Mouse (Mus musculus) embryo, embryonic 10.5 days (tissue): Measurements from ENCODE around the gene Zbtb44.

ENCODE experiments used
- DNase-seq: peaks from one replicate; pipeline ENCODE4 v3.0.0-alpha.2; 2015; ENCODE audit warnings: low spot score

The Zbtb44 gene

DNA sequence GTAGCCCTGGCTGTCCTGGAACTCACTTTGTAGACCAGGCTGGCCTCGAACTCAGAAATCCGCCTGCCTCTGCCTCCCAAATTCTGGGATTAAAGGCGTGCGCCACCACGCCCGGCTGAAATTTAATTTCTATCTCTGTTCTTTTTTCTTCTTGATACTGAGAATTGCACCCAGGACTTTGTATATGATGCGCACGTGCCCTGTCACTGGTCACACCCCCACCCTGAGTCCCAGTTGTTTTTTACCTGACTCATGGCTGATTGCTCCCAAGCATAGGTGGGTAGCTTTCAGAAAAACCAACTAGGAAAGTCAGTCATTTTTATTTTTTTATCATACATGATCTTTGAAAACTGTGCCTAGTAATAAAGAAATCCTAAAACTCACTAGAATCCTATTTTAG is 40.3 kb downstream of the Zbtb44 start:
- no peak for DNase-seq

DNA sequence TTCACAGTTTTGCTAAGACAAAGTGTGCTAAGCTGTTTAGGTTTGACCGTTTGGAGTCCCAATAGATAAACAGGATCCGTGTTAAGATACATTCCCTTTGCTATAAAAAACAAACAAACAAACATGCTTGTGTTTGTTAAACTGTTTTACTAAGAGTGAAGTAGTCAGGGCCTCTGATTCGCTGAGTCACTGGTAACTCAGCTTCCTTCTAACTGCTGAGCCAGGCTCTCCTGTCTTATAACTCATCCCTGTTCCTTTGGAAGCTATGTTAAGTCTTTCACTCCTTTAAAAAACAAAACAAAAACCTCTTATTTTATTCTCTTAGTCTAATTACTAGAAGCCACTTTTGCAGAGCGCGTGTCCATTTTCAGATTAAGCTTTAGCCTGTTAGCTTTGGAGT is 41.8 kb downstream of the Zbtb44 start:
- no peak for DNase-seq

DNA sequence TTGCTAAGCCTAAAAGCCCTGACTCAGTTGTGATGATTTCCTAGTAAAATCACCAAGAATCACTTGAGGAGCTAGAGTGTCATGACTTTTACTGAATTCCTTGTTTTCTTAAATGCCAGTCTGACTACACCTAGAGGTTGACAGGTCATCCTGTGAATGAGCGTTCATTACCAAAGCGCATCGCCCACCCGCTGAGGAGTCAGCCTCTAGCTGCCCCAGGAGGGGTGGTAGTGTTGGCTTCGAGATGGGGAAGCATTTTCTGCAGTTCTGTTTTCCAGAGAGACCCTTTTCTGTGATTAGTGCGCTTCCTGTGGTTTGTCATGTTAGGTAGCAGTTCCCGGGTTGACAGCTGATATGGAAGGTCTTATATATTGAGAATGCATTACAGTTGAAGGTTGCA is 43.4 kb downstream of the Zbtb44 start:
- DNase-seq = no peak

DNA sequence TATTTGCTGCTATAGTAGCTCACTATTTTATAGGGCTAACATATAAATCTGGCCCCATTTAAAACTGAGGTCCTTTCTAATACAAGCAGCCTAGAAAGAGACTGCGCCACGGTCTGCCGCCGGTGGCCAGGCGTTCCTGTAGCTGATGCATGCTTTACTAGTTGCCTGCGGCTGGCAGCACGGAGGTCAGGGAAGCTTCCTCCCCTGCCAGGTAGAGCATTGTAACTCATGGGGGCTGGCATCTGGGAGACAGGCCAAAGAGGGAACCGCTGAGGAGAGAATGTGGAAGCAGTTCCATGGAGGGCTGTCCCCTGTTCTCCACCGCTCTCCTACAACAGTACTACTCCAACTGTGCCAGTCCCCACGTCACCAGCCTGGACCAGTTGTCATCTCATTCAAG is 44.4 kb downstream of the Zbtb44 start:
- DNase-seq = no peak

DNA sequence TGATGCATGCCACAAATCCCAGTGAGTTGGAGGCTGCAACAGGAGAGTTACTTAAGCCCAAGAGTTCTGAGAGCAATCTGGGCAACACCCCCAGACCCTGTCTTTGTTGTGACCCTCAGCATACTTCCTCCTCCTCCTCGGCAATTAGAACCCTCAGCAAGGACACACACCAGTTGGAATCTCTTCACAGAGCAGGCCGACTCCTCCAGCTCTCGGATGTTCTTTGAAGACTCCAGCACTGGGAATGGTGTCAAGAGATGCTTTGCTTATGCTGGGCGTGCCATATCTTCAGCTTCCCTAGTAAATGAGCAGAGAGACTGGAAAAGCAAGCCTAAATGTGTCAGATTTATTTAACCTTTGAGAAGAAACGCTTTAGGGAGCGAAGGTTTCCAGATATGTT is 50.3 kb downstream of the Zbtb44 start:
- DNase-seq = no peak

DNA sequence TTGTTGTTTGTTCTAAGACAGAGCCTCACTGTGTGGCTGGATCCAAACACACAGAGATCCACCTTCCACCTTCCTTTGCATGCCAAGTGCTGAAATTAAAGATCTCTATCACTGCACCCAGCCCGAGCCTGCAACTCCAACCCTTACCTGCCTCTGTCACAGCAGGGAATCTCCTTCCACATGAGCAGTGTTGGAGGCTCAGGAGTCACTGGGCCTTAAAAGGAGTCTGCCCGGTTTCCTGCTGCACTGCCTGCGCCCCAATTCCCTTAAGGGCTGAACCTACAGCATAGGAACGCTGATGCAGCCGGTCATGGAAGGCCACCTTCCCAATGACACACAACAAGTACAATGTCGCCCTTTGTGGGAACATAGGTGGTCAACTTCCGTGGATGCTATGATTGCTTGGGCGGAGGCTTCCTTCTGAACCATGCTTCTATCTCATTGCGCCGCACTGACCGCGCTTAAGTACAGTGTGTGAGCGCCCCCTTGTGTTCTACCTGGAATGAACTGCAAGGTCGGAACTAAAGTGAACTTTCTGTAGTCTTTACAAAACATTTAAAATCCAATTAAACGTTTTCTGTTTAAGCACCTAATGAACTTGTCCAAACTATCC is 51.7 kb downstream of the Zbtb44 start:
- peak; percentile 90 for DNase-seq

DNA sequence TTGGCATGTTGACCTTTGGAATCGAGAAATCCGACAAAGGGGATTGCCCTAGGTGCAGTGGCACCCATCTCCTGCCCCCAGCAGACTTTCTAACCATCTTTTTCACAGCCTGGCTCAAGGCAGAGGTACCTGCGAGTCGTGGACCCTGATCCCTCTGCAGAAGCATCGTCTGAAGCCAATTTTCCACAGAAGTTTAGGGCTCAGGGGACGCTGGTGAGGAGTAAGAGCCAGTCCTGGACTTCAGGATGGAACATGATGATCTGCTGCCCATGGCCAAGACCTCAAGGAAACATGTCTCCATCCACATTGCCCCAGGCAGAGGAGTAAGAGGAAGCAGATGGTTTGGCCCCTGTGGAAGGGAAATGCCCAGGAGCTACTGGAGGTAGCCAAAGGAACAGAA is 52.3 kb downstream of the Zbtb44 start:
- DNase-seq = no peak

DNA sequence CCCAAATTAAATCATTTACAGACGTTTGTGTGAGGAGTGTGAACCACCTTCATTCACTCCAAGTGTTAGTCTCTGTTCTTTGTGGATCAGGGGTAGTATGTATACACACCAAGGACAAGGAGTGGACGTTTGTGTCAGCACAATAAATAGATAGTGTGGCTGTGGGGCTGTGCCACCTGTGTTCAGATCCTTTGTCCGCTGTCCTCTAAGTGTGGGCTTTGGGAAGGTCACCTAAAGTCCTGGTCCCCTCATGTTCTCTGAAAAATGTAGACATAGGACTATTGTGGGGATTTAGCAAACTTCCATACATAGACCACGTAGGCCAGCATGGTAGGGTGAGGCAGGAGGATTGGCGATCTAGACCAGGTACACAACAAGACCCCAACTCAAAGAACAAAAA is 55.1 kb downstream of the Zbtb44 start:
- no peak for DNase-seq

DNA sequence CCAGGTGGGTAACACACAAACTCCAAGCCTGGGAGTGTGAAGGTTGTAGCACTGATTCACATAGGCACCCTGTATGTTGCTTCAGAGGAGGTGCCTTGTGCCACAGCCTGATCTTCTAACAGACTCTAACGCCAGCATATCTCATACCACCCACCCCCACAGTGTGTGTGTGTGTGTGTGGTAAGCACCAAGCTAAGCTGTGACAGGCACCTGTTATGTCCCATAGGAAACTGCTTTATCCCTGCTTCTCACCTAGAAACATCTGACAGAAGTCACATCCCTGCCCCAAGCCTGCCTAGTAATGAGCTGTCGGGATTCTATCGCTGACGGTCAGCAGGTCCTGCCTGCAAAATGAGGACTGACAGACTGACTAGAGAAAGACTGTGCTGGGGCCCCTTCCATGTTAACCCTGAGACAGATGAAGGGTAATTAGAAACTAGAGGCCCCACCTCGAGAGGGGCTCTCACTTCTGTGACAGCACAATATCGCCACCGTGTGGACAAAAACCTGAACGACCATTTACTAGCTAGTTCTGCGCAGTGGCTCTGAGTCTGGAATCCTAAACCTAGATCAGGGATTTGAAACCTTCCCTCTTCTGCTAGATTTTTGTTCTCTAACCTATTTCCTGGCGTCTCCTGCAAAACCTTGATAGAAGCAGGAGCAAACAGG is 55.8 kb downstream of the Zbtb44 start:
- DNase-seq = peak; percentile 89

DNA sequence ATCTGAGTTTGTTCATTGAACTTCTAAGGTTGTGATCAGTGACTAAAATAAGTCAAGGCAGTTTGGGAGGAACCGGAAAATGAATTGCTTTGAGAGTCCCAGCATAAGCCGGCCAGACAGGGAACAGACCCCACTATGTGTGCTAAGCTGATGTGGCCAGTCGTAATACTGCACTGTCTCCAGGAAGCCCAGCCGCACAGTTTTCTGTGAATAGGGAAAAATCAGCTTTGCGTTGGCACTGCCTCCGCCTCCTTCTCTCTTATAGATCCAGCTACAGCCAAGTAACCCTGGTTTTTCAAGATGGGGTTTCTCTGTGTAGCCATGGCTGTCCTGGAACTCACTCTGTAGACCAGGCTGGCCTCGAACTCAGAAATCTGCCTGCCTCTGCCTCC is 56.3 kb downstream of the Zbtb44 start:
- no peak for DNase-seq

DNA sequence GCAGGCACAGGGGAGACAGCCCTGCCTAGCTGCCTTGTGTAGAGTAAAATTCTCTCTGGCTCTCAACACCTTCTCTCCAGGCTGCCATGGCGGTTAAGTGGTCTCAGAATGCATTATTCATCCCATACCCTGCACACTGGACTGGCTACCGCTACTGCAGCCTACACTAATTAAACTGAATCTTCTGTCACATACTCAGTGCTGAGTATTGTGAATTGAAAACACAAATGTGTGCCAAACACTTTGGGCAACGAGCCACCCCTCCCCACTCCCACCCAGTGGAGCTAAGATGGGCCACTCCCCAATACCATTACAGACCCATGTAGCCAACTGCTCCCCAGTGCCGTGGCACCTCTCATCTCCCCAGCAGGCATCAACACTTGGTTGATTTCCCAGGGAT is 57.0 kb downstream of the Zbtb44 start:
- DNase-seq = no peak

DNA sequence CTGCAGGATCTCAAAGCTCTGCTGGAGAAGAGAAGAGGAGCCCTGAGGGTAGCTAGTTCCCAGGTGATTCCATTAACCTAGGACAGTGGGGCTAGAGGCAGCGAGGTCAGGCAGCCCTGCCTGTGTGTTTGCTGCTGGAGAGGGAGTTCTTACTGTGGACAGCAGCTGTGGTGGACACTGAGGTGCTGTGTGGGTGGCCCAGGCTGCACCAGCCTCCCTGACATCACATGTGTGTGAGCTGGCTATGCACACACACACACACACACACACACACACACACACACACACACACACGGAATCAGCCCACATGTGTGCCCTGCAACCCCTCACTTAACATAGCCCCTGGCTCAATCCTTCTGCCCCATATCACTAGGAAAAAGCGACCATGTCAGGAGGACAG is 57.7 kb downstream of the Zbtb44 start:
- DNase-seq = no peak

DNA sequence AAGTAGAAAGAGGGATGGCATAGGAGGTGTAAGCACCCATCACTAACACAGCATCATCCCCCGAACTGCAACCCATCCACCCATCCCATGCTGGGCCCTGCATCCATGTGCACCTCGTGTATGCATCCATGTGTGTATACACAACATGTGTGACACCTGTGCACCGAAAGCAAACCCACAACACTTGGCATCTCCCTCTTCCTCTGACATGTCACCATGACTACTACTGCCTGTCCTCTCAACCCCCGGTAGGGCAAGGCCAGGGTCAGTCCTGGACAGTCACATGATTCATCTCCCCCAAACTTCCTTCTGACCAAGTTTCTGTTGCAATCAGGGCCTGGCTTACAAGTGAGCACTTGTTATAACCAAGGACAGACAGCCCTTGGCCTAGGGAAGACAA is 58.4 kb downstream of the Zbtb44 start:
- no peak for DNase-seq

DNA sequence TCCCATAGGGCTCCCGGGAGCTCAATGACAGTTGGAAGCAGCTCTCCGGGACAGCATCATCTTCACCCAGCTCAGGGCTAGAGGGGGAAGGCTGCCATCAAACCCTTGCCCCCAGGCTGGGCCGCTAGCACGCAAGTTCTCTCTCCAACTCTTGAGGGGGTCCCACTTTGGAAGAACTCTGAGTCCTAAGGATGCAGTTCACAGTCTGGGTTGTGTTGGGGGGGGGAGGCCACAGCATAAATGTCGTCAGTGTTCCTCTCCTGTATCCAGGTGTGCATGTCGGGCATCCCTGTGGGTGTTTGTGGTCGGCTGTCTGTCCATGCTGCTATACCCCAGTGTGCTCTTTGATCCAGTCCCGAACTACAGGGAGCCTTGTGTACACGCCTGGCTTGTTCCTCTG is 59.1 kb downstream of the Zbtb44 start:
- no peak for DNase-seq

DNA sequence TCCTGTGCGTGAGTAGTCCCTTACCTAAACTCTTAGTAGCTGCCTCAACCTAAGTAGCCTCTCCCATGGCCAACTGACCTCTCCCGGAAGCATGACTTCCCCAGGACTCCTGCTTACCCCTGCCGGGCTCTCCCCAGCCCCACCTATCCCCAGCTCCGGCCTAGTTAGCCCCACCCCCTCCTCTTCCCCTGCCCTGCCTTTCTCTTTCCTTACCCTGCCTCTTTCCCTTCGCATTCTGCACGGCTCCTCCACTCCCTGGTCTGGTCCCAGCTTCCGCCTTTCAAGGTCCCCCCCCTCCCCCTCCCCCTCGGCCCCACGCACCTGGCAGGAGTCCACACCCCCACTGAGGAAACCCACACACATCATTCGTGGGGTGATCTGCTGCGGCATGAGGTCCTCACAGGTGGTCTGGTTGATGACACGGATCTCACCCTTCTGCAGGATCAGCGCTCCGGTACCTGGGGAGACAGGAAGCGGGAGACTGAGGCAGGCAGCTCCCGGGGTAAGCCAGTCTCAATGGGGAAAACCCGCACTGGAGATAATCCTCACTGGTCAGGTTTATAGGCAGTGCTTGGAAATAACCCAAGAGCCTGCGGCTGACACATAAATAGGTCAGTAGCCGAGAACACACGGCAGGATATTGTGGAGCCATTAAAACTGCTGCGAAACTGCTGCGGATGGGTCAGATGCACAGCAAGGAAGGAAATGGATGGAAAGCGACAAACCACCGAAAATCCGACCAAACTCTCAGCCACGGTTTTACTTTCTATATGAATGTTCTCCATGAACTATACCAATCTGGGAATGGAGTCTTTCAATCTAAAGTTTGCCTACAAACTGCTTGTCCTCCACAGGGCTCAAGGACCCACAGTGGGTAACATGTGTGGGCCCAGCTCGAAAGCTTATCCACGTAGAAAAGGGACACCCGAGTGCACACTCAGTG is 59.9 kb downstream of the Zbtb44 start:
- DNase-seq = no peak

DNA sequence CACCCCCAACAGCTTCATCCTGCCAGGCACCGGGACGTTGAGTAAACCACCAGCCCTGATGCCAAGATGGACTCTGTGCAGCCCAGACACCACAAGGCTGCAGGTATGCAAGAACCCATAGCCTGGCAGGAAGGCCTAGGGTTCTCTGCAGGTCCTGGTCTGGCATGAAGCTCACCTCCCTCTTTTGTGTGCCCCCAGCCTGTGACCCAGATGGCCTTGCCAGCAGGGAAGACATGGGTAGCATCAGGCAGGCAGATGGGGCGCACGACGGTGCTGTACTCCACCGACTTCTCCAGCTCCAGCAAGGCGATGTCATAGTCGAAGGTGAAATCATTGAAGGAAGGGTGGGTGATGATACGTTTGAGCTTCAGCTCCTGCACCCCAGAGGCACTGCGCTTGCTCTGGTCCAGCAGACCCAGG is 60.7 kb downstream of the Zbtb44 start:
- no peak for DNase-seq

DNA sequence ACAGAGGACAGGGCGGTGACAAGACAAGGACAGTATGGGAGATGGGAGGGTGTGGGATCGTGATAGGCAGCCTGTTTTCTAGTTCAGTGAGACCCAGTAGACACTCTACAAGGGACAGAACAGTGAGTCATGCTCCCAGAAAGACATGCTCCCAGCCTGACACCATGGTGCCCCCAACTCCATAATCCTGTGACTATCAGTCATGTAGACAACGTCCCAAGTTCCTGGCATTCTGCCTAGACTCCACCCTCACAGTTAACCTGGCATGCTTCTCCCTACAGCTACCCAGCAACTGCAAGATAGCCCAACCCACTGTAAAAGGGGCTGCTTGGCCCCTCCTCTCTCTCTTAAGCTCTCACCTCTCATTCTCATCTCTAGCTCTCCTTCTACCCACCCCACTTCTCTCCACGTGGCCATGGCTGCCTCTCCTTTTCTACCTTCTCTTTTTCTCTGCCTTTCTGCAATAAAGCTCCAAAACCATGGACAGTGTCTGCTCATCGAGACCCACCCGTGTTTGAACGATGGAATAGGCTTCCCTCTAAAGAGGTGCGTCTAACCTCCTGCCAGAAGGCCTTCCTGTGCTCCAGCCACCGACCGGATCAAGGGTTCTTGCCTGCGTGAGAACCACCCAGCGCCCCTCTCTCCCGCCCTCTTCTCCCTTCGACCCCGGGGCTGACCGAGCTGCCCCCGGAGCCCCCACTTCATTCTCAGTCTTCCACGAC is 61.8 kb downstream of the Zbtb44 start:
- DNase-seq = no peak

DNA sequence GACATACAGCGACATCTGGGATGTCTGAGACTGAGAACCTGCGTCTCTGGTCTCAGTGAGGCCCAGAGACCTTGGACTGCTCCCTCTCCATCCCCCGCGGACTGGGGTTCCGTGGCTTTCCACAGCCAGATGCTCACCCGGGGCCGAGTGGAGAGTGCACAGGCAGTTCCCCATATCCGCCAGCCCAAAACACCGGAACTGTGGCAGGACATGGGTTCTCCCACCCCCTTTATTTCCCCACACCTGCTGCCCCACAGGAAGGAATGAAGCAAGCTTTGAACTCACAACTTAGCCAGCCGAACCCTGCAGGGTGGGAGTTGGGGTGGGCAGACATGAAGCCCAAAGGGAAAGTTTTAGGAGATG is 62.4 kb downstream of the Zbtb44 start:
- no peak for DNase-seq

DNA sequence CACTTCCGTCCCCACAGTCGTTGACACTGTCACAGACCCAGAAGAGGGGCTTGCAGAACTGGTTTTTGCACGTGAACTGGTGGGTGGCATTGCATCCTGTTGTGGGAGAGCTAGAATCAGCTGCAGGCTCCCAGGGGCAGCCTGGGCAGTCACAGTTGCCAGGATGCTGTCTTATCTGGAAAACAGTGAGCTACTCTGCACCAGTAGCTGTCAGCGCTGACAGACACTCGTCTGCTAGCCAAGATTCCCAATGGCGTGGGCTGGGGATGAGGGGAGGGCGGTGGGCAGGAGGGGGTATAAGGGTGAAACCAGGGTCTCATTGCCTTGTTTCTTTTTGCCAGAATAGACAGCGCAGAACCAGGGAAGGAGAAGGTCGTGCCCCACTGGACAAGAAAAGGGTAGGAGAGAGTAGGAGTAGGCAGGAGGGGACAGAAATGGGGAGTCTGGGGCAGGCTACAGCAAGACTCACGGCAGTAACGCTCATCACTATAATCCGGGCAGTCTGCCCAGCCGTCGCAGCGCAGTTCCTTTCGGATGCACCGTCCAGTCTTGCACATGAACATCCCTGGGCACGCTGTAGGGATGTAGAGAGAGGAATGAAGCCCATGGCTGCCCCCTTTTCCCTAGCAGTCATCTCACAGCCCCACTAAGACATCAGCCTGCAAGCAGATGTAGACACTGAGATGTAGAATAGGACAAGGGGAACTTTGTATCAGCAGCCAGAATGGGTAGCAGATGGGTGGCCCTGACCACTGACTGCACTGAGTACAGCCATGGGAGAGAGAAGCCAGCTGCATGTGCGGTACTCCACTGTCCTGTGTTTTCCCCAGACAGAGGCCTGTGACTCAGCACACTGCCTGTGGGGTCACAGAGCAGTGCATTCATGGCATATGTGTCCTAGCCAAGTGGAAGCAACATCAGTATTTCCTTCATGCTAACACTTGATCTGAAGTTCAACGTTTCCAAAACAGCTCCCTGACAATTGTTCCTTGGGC is 66.9 kb downstream of the Zbtb44 start:
- no peak for DNase-seq

DNA sequence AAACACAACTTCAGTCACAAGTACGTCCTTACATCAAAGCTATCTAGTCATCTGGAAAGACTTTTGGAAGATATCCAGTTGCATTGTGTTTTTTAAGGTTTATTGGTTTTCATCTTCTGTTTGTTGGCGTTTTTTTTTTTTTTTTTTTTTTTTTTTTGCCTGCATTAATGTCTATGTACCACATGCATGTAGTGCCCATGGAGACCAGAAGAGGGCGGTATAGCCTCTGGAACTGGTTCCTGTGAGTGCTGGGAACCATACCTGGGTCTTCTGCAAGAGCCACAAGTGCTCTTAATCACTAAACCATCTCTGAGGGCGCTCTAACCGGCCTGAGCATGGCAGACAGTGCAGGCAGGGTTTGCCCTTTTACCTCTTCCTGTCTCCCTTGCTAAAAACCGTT is 67.7 kb downstream of the Zbtb44 start:
- no peak for DNase-seq

DNA sequence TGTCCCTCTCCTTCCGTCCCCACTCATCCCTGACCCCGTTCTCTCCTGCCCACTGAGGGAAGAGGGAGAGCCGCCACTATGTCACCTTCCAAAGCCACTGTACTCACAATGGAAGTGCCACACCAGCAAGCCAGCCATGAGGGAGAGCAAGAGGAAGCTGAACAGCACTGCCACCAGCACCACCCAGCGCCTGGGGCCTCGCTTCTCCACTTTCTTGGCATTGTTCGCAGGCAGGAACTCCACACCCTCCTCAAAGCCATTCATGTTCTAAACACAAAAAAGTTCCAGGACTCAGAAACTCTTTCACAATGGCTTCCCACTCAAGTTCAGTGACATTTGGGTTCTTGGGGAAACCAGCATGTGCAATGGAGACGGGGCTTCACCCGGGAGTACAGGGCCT is 78.0 kb downstream of the Zbtb44 start:
- no peak for DNase-seq
